Mouse (Mus musculus) spleen, adult 2 months (tissue): ENCODE measurements around the gene Fry.

Experiments
- CTCF ChIP-seq: fragments of 200-500 bp; IDR thresholded peaks from 2 replicates; pipeline ENCODE4 v1.5.1; 2011; ENCODE audit warnings: mild to moderate bottlenecking, inconsistent platforms; ENCODE audit not compliant: insufficient read depth, insufficient read length, insufficient replicate concordance; ENCODE audit errors: extremely low read depth
- POLR2A ChIP-seq: fragments of 200-500 bp; IDR thresholded peaks from 2 replicates; pipeline ENCODE4 v1.6.1; 2011; ENCODE audit warnings: low read depth, low read length, inconsistent platforms

- TF ChIP-seq CTCF (no peak), POLR2A (no peak)
Measured at GRCm38 (mm10) chr5:150159151-150159550, 40.7 kb downstream of the Fry start.
